Mouse (Mus musculus): ENCODE measurements at regions not wholly inside any gene's neighbourhood (a gene's known extent, or its start where the extent isn't known, plus 50 kb on each side); places are given as distances from the start of the nearest gene placed in this dataset.

DNA sequence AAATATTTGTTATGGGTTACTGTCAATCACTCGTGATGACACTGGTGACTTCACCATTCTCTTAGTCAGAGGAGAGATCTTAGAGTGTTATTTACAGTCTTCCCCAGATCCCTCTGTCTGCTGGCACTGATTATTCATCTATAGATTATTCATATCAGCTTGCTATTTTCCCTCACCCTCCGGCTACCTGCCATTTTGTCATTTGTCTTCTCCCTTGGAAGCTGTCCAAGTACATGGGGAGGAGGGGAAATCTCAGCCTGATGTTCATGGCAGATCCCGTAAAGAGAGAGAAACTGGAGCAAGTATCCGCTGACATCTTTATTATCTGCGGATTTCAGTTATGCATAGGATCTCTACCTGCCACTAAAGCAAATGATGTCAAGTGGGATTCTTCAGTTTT is 222.9 kb upstream of the Robo1 start:
- Histone ChIP-seq H3K27ac (replicated peaks) (no peak overlapping the region), H3K9me3 (no peaks in the 10 kb centered on the region), H3K4me3 (no peak overlapping the region), H3K27me3 (replicated peaks) (no peaks in the 10 kb centered on the region), H3K36me3 (no peaks in the 10 kb centered on the region), H3K4me1 (no peaks in the 10 kb centered on the region), H3K9ac (no peak overlapping the region), H3K4me2 (no peak overlapping the region)
- no peak for ATAC-seq (ENCODE audit: extremely low read depth, insufficient number of reproducible peaks, low FRiP score, low TSS enrichment)
- 73% methylated on average over 5 of the region's 5 CpGs for WGBS

DNA sequence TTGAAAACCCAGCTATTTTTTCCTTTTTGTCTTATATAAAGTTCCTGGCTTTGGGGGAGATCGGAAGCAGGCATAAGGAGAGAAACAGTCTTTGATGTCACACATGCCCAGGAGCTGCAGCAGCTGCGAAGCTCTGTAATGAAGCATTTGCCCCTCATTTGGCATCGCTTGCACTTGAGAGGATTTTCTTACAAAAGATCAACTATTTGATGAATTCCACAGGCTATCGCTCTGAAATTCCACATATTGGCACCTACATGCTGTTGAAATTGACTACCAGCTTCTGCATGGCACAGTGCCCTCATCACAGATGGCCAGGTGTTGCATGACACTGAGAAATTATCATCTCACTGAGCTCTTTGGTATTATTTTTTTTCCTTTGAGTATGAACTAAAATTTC is 220.1 kb upstream of the Robo1 start:
- Histone ChIP-seq H3K36me3 (no peaks in the 10 kb centered on the region), H3K9ac (no peak overlapping the region), H3K27me3 (replicated peaks) (no peaks in the 10 kb centered on the region), H3K4me3 (no peak overlapping the region), H3K9me3 (peaks cover 7% of the 10 kb centered on the region; the same call in 1 of the 2 replicates), H3K27ac (replicated peaks) (no peak overlapping the region), H3K4me1 (no peaks in the 10 kb centered on the region), H3K4me2 (no peak overlapping the region)
- ATAC-seq (ENCODE audit: extremely low read depth, insufficient number of reproducible peaks, low FRiP score, low TSS enrichment) = no peak
- WGBS = 63% methylated on average over 4 of the region's 4 CpGs

DNA sequence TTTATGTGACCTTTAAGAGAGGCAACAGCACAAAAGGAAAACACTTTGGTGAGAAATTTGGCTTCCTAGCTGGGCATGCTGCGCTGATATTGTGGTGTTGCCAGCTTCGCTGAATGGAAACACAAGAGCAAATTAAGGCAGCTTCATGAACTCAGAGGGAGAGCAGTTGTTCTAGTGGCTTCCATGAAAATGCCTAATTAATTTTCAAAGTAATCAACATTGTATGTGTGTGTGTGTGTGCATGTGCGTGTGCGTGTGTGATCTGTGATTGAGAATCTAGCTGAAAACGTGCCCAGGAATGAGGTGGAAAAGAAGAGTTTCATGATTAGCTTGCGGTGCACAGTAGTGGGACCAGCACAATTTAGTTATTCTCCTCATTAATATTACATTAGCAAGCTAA is 219.2 kb upstream of the Robo1 start:
- H3K27me3 ChIP-seq (replicated peaks) = no peaks in the 10 kb centered on the region
- H3K4me1 ChIP-seq = no peaks in the 10 kb centered on the region
- no peaks in the 10 kb centered on the region for H3K36me3 ChIP-seq
- no peak overlapping the region for H3K27ac ChIP-seq (replicated peaks)
- ATAC-seq (ENCODE audit: extremely low read depth, insufficient number of reproducible peaks, low FRiP score, low TSS enrichment) = no peak
- H3K4me2 ChIP-seq = no peak overlapping the region
- WGBS = 85% methylated on average over 6 of the region's 6 CpGs
- no peak overlapping the region for H3K9ac ChIP-seq
- no peak overlapping the region for H3K4me3 ChIP-seq
- H3K9me3 ChIP-seq = peaks cover 7% of the 10 kb centered on the region; the same call in 1 of the 2 replicates

Measured in heart, embryonic 13.5 days (tissue).